Mouse (Mus musculus): Measurements from ENCODE around the gene Rpl27. TPM values are rescaled to one million over a fixed set of nuclear protein-coding genes. Genes with fewer than 3 reads are reported as not detected.
"Not testable (repeated sequence)": the region's sequence is repeated elsewhere in the genome, so short reads cannot be mapped to it uniquely, and the experiment has no call there.

Gene Rpl27
- total RNA-seq, 2 experiments from 2014 or later, result 81.3 to 87.8 TPM

GRCm38 (mm10) chr11:101467477-101468262 is 25.6 kb downstream of the Rpl27 start:
- peak; percentile 50 to 69 for DNase-seq (ENCODE audit: low spot score in 2 of 2)

GRCm38 (mm10) chr11:101468263-101468688 is 26.2 kb downstream of the Rpl27 start:
- no peak for DNase-seq (ENCODE audit: low spot score in 2 of 2)

GRCm38 (mm10) chr11:101468731-101469130 is 26.6 kb downstream of the Rpl27 start:
- DNase-seq (ENCODE audit: low spot score in 2 of 2), result no peak

- DNase-seq (ENCODE audit: low spot score in 2 of 2), result no peak
Measured at GRCm38 (mm10) chr11:101469155-101469554, 27.1 kb downstream of the Rpl27 start.

- DNase-seq (ENCODE audit: low spot score in 2 of 2), result no peak
Measured at GRCm38 (mm10) chr11:101470206-101470605, 28.1 kb downstream of the Rpl27 start.

- DNase-seq (ENCODE audit: low spot score in 2 of 2), result no peak
Measured at GRCm38 (mm10) chr11:101471926-101472325, 29.8 kb downstream of the Rpl27 start.

GRCm38 (mm10) chr11:101472336-101472735 is 30.2 kb downstream of the Rpl27 start:
- DNase-seq (ENCODE audit: low spot score in 2 of 2), result no peak

GRCm38 (mm10) chr11:101473686-101474085 is 31.6 kb downstream of the Rpl27 start:
- not testable (repeated sequence) for DNase-seq (ENCODE audit: low spot score in 2 of 2)

GRCm38 (mm10) chr11:101474298-101474697 is 32.2 kb downstream of the Rpl27 start:
- no peak for DNase-seq (ENCODE audit: low spot score in 2 of 2)

GRCm38 (mm10) chr11:101476361-101476760 is 34.3 kb downstream of the Rpl27 start:
- DNase-seq (ENCODE audit: low spot score in 2 of 2), result not testable (repeated sequence)

GRCm38 (mm10) chr11:101477194-101477551 is 35.1 kb downstream of the Rpl27 start:
- no peak for DNase-seq (ENCODE audit: low spot score in 2 of 2)

GRCm38 (mm10) chr11:101477552-101478211 is 35.6 kb downstream of the Rpl27 start:
- no peak for DNase-seq (ENCODE audit: low spot score in 2 of 2)

- no peak for DNase-seq (ENCODE audit: low spot score in 2 of 2)
Measured at GRCm38 (mm10) chr11:101479171-101479635, 37.1 kb downstream of the Rpl27 start.

GRCm38 (mm10) chr11:101480912-101481311 is 38.8 kb downstream of the Rpl27 start:
- no peak for DNase-seq (ENCODE audit: low spot score in 2 of 2)

GRCm38 (mm10) chr11:101483804-101484203 is 41.7 kb downstream of the Rpl27 start:
- DNase-seq (ENCODE audit: low spot score in 2 of 2), result no peak

- DNase-seq (ENCODE audit: low spot score in 2 of 2), result no peak
Measured at GRCm38 (mm10) chr11:101484245-101484644, 42.1 kb downstream of the Rpl27 start.

GRCm38 (mm10) chr11:101484814-101485213 is 42.7 kb downstream of the Rpl27 start:
- DNase-seq (ENCODE audit: low spot score in 2 of 2), result no peak

GRCm38 (mm10) chr11:101485509-101486028 is 43.5 kb downstream of the Rpl27 start:
- DNase-seq (ENCODE audit: low spot score in 2 of 2), result no peak

- no peak for DNase-seq (ENCODE audit: low spot score in 2 of 2)
Measured at GRCm38 (mm10) chr11:101486126-101486525, 44.0 kb downstream of the Rpl27 start.

All from gastrocnemius, postnatal 4 days (tissue).